Comparison of ENCODE assay signal across 8 mouse cellular contexts in the genomic region with DNA sequence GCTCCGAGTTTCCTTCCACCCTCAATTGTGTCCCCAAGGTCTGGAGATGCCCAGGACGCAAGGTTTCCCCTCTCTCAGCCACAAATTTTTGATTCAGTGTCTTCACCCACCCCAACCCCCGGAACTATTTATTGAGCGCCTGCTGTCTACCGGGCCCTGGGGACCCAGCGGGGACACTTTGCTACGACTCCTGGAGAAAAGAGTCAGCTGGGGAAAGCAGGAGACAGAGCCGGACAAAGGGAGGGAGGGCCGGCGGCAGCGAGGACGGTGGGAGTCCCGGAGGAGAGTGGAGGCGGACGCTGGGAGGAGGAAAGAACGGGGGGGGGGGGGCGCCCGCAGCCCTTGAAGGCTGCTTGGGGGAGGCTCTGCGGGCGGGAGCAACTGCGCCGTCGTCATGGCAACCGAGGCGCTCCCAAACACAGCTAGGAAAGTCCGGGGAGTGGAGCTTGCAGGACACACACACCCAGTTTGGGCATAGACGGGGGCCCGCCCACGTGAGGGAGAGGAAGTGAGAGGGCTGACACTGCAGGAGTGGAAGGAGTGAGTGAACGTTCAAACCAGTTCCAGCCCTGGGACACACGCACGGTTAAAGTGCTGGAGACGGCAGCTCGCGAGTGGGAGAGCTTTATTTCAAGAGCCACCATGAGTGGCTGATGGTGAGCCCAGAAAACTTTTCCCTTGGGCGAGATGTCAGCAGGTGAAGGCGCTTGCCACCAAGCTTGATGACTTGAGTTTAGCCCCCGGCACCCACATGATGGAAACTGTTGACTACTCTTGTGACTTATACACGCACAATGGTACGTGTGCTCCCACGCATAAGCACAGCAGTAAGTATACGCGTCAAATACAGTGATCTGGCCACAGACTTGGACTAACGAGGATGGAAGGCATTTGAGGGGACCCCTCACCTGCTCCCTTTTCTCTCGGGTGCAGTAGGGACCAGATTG. TPM values are rescaled to one million over a fixed set of nuclear protein-coding genes. Genes with fewer than 3 reads are reported as not detected.
A peak's percentile ranks its signal among the peaks of the same experiment; 100 is the strongest.
DNase-seq lines count a peak whose midpoint lies in the region; ATAC-seq lines count a peak whose summit lies in the region.

No protein-coding gene starts in this region.

- peak; percentile 67 for ATAC-seq in heart, embryonic 12.5 days (ENCODE audit: insufficient number of reproducible peaks, low FRiP score)
- peak; percentile 69 for ATAC-seq in kidney, embryonic 15.5 days (replicated peaks; ENCODE audit: low FRiP score)
- peak; percentile 64 for ATAC-seq in liver, embryonic 13.5 days (ENCODE audit: low read depth)
- peak; percentile 74 for ATAC-seq in stomach, embryonic 15.5 days (ENCODE audit: insufficient read depth, low FRiP score, low read depth)

- H3K27ac ChIP-seq in heart, embryonic 12.5 days (ENCODE audit: poor library complexity, severe bottlenecking): peak overlapping the region; percentile 98
- peak overlapping the region; percentile 100 for H3K27ac ChIP-seq in kidney, embryonic 15.5 days
- H3K27ac ChIP-seq in liver, embryonic 13.5 days: peak overlapping the region; percentile 91
- peak overlapping the region; percentile 99 for H3K27ac ChIP-seq in stomach, embryonic 15.5 days

- H3K36me3 ChIP-seq in erythroblast, embryonic 14.5 days (ENCODE audit: control insufficient read depth): no peaks in the 10 kb centered on the region
- H3K36me3 ChIP-seq in heart, embryonic 12.5 days: no peaks in the 10 kb centered on the region
- H3K36me3 ChIP-seq in kidney, embryonic 15.5 days: no peaks in the 10 kb centered on the region
- no peaks in the 10 kb centered on the region for H3K36me3 ChIP-seq in liver, embryonic 13.5 days
- no peaks in the 10 kb centered on the region for H3K36me3 ChIP-seq in stomach, embryonic 15.5 days

- no peaks in the 10 kb centered on the region for H3K9me3 ChIP-seq in erythroblast, embryonic 14.5 days (ENCODE audit: control insufficient read depth, low read length)
- H3K9me3 ChIP-seq in heart, embryonic 12.5 days (replicated peaks): no peaks in the 10 kb centered on the region
- no peaks in the 10 kb centered on the region for H3K9me3 ChIP-seq in kidney, embryonic 15.5 days (replicated peaks)
- H3K9me3 ChIP-seq in liver, embryonic 13.5 days (replicated peaks): no peaks in the 10 kb centered on the region
- no peaks in the 10 kb centered on the region for H3K9me3 ChIP-seq in stomach, embryonic 15.5 days

- peak overlapping the region; percentile 99 for H3K4me2 ChIP-seq in heart, embryonic 12.5 days
- peak overlapping the region; percentile 97 for H3K4me2 ChIP-seq in kidney, embryonic 15.5 days
- peak overlapping the region; percentile 93 for H3K4me2 ChIP-seq in liver, embryonic 13.5 days
- peak overlapping the region; percentile 97 for H3K4me2 ChIP-seq in stomach, embryonic 15.5 days

- H3K4me3 ChIP-seq in erythroblast, embryonic 14.5 days (replicated peaks): peak overlapping the region; percentile 76
- H3K4me3 ChIP-seq in heart, embryonic 12.5 days: peak overlapping the region; percentile 93
- H3K4me3 ChIP-seq in kidney, embryonic 15.5 days (replicated peaks): peak overlapping the region; percentile 88
- peak overlapping the region; percentile 81 for H3K4me3 ChIP-seq in liver, embryonic 13.5 days (replicated peaks)
- peak overlapping the region; percentile 52 for H3K4me3 ChIP-seq in stomach, embryonic 15.5 days (replicated peaks)

- WGBS in heart, embryonic 12.5 days: under 1% methylated on average over 38 of the region's 45 CpGs
- under 1% methylated on average over 43 of the region's 45 CpGs for WGBS in kidney, embryonic 15.5 days
- WGBS in liver, embryonic 13.5 days (ENCODE audit: insufficient replicate concordance): under 1% methylated on average over 44 of the region's 45 CpGs
- WGBS in stomach, embryonic 15.5 days: under 1% methylated on average over 43 of the region's 45 CpGs

- peak overlapping the region; percentile 73 for H3K9ac ChIP-seq in heart, embryonic 12.5 days
- peak overlapping the region; percentile 60 for H3K9ac ChIP-seq in kidney, embryonic 15.5 days
- peak overlapping the region; percentile 94 for H3K9ac ChIP-seq in liver, embryonic 13.5 days
- peak overlapping the region; percentile 12 for H3K9ac ChIP-seq in stomach, embryonic 15.5 days

- peaks cover 83% of the 10 kb centered on the region for H3K4me1 ChIP-seq in erythroblast, embryonic 14.5 days (ENCODE audit: control insufficient read depth)
- peaks cover 53% of the 10 kb centered on the region for H3K4me1 ChIP-seq in heart, embryonic 12.5 days (replicated peaks)
- H3K4me1 ChIP-seq in kidney, embryonic 15.5 days: peaks cover 66% of the 10 kb centered on the region
- H3K4me1 ChIP-seq in liver, embryonic 13.5 days (replicated peaks): peaks cover 86% of the 10 kb centered on the region
- peaks cover 46% of the 10 kb centered on the region for H3K4me1 ChIP-seq in stomach, embryonic 15.5 days

- H3K27me3 ChIP-seq in erythroblast, embryonic 14.5 days (ENCODE audit: control insufficient read depth): peaks cover 28% of the 10 kb centered on the region
- no peaks in the 10 kb centered on the region for H3K27me3 ChIP-seq in heart, embryonic 12.5 days (replicated peaks)
- no peaks in the 10 kb centered on the region for H3K27me3 ChIP-seq in kidney, embryonic 15.5 days
- peaks cover 5% of the 10 kb centered on the region; the same call in 1 of the 2 replicates for H3K27me3 ChIP-seq in liver, embryonic 13.5 days
- no peaks in the 10 kb centered on the region for H3K27me3 ChIP-seq in stomach, embryonic 15.5 days (replicated peaks)

- DNase-seq in B cell, adult 2 months: peak; percentile 90 to 93
- DNase-seq in adrenal gland, postnatal 36 days: peak; percentile 91 to 93
- peak; percentile 73 for DNase-seq in liver, embryonic 13.5 days
- DNase-seq in naive thymus-derived CD4-positive, alpha-beta T cell, adult 2 months (ENCODE audit: low read depth): peak; percentile 94

RNA-seq across cellular contexts. Expression of gene Ssbp4, which starts 1.4 kb away (rescaled TPM):
- 100 to 1,000 TPM in 1 of 2 experiments, 10 to 100 TPM in 1; 89.7 to 103 TPM for total RNA-seq in adrenal gland, postnatal 36 days (2021)
- polyA plus RNA-seq in erythroblast, embryonic 14.5 days (2012): 40.7 and 52.6 TPM in 2 replicates
- 76.0 and 78.6 TPM in 2 replicates for polyA plus RNA-seq in heart, embryonic 12.5 days (2016; fragmentation: Nextera tagmentation; extraction: Ambion mirVana)
- polyA plus RNA-seq in kidney, embryonic 15.5 days (2015; fragmentation: Nextera tagmentation; extraction: Ambion mirVana): 135 and 145 TPM in 2 replicates
- 54.2 and 62.4 TPM in 2 replicates for polyA plus RNA-seq in liver, embryonic 13.5 days (2015; fragmentation: Nextera tagmentation; extraction: Ambion mirVana)
- polyA plus RNA-seq in stomach, embryonic 15.5 days (2015; fragmentation: Nextera tagmentation; extraction: Ambion mirVana): 104 and 117 TPM in 2 replicates

RNA-seq across cellular contexts. Expression of gene Lrrc25, which starts 5.8 kb away (rescaled TPM):
- 1 to 10 TPM; 2.1 to 2.6 TPM for total RNA-seq in adrenal gland, postnatal 36 days (2021)
- polyA plus RNA-seq in erythroblast, embryonic 14.5 days (2012): 0.12 and 0.40 TPM in 2 replicates
- 0.65 and 0.71 TPM in 2 replicates for polyA plus RNA-seq in heart, embryonic 12.5 days (2016; fragmentation: Nextera tagmentation; extraction: Ambion mirVana)
- 2.5 TPM in 2 replicates for polyA plus RNA-seq in kidney, embryonic 15.5 days (2015; fragmentation: Nextera tagmentation; extraction: Ambion mirVana)
- 5.4 and 5.6 TPM in 2 replicates for polyA plus RNA-seq in liver, embryonic 13.5 days (2015; fragmentation: Nextera tagmentation; extraction: Ambion mirVana)
- polyA plus RNA-seq in stomach, embryonic 15.5 days (2015; fragmentation: Nextera tagmentation; extraction: Ambion mirVana): 3.7 and 3.9 TPM in 2 replicates

RNA-seq across cellular contexts. Expression of gene Isyna1, which starts 15.9 kb away (rescaled TPM):
- 100 to 1,000 TPM in 1 of 2 experiments, 10 to 100 TPM in 1; 98.7 to 260 TPM for total RNA-seq in adrenal gland, postnatal 36 days (2021)
- 13.3 and 13.4 TPM in 2 replicates for polyA plus RNA-seq in erythroblast, embryonic 14.5 days (2012)
- 138 and 142 TPM in 2 replicates for polyA plus RNA-seq in heart, embryonic 12.5 days (2016; fragmentation: Nextera tagmentation; extraction: Ambion mirVana)
- polyA plus RNA-seq in kidney, embryonic 15.5 days (2015; fragmentation: Nextera tagmentation; extraction: Ambion mirVana): 180 and 198 TPM in 2 replicates
- polyA plus RNA-seq in liver, embryonic 13.5 days (2015; fragmentation: Nextera tagmentation; extraction: Ambion mirVana): 82.8 and 84.9 TPM in 2 replicates
- polyA plus RNA-seq in stomach, embryonic 15.5 days (2015; fragmentation: Nextera tagmentation; extraction: Ambion mirVana): 127 and 133 TPM in 2 replicates

RNA-seq across cellular contexts. Expression of gene Gdf15, which starts 22.1 kb away (rescaled TPM):
- total RNA-seq in adrenal gland, postnatal 36 days (2021): 1 to 10 TPM; 5.0 to 6.0 TPM
- 0.13 TPM in 1 of 2 replicates, not detected in the other for polyA plus RNA-seq in erythroblast, embryonic 14.5 days (2012)
- 1.0 and 1.1 TPM in 2 replicates for polyA plus RNA-seq in heart, embryonic 12.5 days (2016; fragmentation: Nextera tagmentation; extraction: Ambion mirVana)
- 0.46 and 0.77 TPM in 2 replicates for polyA plus RNA-seq in kidney, embryonic 15.5 days (2015; fragmentation: Nextera tagmentation; extraction: Ambion mirVana)
- 3.9 and 4.1 TPM in 2 replicates for polyA plus RNA-seq in liver, embryonic 13.5 days (2015; fragmentation: Nextera tagmentation; extraction: Ambion mirVana)
- 0.95 and 1.4 TPM in 2 replicates for polyA plus RNA-seq in stomach, embryonic 15.5 days (2015; fragmentation: Nextera tagmentation; extraction: Ambion mirVana)

RNA-seq across cellular contexts. Expression of gene Pgpep1, which starts 50.1 kb away (rescaled TPM):
- total RNA-seq in adrenal gland, postnatal 36 days (2021): 100 to 1,000 TPM; 138 to 139 TPM
- polyA plus RNA-seq in erythroblast, embryonic 14.5 days (2012): 0.29 and 0.32 TPM in 2 replicates
- polyA plus RNA-seq in heart, embryonic 12.5 days (2016; fragmentation: Nextera tagmentation; extraction: Ambion mirVana): 32.1 and 35.6 TPM in 2 replicates
- 65.5 and 75.3 TPM in 2 replicates for polyA plus RNA-seq in kidney, embryonic 15.5 days (2015; fragmentation: Nextera tagmentation; extraction: Ambion mirVana)
- 17.9 and 19.5 TPM in 2 replicates for polyA plus RNA-seq in liver, embryonic 13.5 days (2015; fragmentation: Nextera tagmentation; extraction: Ambion mirVana)
- polyA plus RNA-seq in stomach, embryonic 15.5 days (2015; fragmentation: Nextera tagmentation; extraction: Ambion mirVana): 49.9 and 57.9 TPM in 2 replicates

Comparison
In these comparisons a context has a peak if more than half of its experiments do, and no peak if none do; other contexts are left out.
1. Peak in every context shown above with its lines: DNase-seq, ATAC-seq, H3K4me3 ChIP-seq and H3K27ac ChIP-seq.
2. H3K9ac ChIP-seq: peak in every context shown above with its lines; median percentile 94 in liver, embryonic 13.5 days; 73 in heart, embryonic 12.5 days; 60 in kidney, embryonic 15.5 days; 12 in stomach, embryonic 15.5 days.